Mouse (Mus musculus) myocyte (in vitro differentiated cells): ENCODE measurements around the gene Zfp296. TPM values are rescaled to one million over a fixed set of nuclear protein-coding genes. Genes with fewer than 3 reads are reported as not detected.
A peak's percentile ranks its signal among the peaks of the same experiment; 100 is the strongest.

Source experiments
- H3K27me3 ChIP-seq: one replicate; pipeline ENCODE4 v1.6.1; 2011; ENCODE audit not compliant: control insufficient read depth, insufficient read depth, insufficient read length
- H3K36me3 ChIP-seq: one replicate; pipeline ENCODE4 v1.6.1; 2011; ENCODE audit not compliant: control insufficient read depth, insufficient read depth
- H3K4me2 ChIP-seq: one replicate; pipeline ENCODE4 v1.6.1; 2011; ENCODE audit warnings: low read depth, control low read depth
- H3K4me3 ChIP-seq: one replicate; pipeline ENCODE4 v1.5.1; 2011; ENCODE audit warnings: mild to moderate bottlenecking, control low read depth, moderate library complexity
- H3K79me2 ChIP-seq: one replicate; pipeline ENCODE4 v1.6.1; 2011; ENCODE audit not compliant: control insufficient read depth, insufficient read depth
- H3ac ChIP-seq: one replicate; pipeline ENCODE4 v1.6.1; 2011; ENCODE audit not compliant: control insufficient read depth, insufficient read length
- CEBPB ChIP-seq: IDR thresholded peaks from 2 replicates; pipeline ENCODE4 v1.6.1; 2011; ENCODE audit warnings: mild to moderate bottlenecking, moderate library complexity; ENCODE audit not compliant: poor library complexity, insufficient read depth, severe bottlenecking
- E2F4 ChIP-seq: IDR thresholded peaks from one replicate; pipeline ENCODE4 v1.6.1; 2011; ENCODE audit warnings: mild to moderate bottlenecking, control low read depth, moderate library complexity; ENCODE audit not compliant: insufficient read depth
- MAX ChIP-seq: IDR thresholded peaks from one replicate; pipeline ENCODE4 v1.6.1; 2011; ENCODE audit warnings: low read depth, mild to moderate bottlenecking, control low read depth
- MYOD1 ChIP-seq, 3 experiments: IDR thresholded peaks; one replicate each; pipeline ENCODE4 v1.6.1; 2011; ENCODE audit warnings: control low read depth in 2 of 3, low read depth in 2 of 3, mild to moderate bottlenecking in 2 of 3, moderate library complexity in 1 of 3; ENCODE audit not compliant: insufficient read length in 2 of 3, control insufficient read depth in 1 of 3
- MYOG ChIP-seq, 3 experiments: IDR thresholded peaks; one replicate each; pipeline ENCODE4 v1.6.1; 2011; ENCODE audit warnings: control low read depth in 2 of 3, low read depth in 2 of 3, mild to moderate bottlenecking in 2 of 3; ENCODE audit not compliant: insufficient read length in 2 of 3, control insufficient read depth in 1 of 3, insufficient read depth in 1 of 3
- POLR2A ChIP-seq: IDR thresholded peaks from one replicate; pipeline ENCODE4 v1.6.1; 2011; ENCODE audit warnings: low read depth, mild to moderate bottlenecking, control low read depth, moderate library complexity; ENCODE audit not compliant: insufficient read length
- POLR2AphosphoS2 ChIP-seq: IDR thresholded peaks from one replicate; pipeline ENCODE4 v1.6.1; 2011; ENCODE audit warnings: low read depth, control low read depth; ENCODE audit not compliant: insufficient read length
- REST ChIP-seq: IDR thresholded peaks from one replicate; pipeline ENCODE4 v1.6.1; 2011; ENCODE audit warnings: mild to moderate bottlenecking, control low read depth, moderate library complexity; ENCODE audit not compliant: insufficient read depth, insufficient read length
- SRF ChIP-seq: IDR thresholded peaks from one replicate; pipeline ENCODE4 v1.6.1; 2011; ENCODE audit warnings: low read depth; ENCODE audit not compliant: control insufficient read depth, insufficient read length
- TCF12 ChIP-seq: IDR thresholded peaks from one replicate; pipeline ENCODE4 v1.6.1; 2011; ENCODE audit warnings: mild to moderate bottlenecking, control low read depth; ENCODE audit not compliant: poor library complexity, insufficient read depth, severe bottlenecking
- TCF3 ChIP-seq: IDR thresholded peaks from one replicate; pipeline ENCODE4 v1.6.1; 2011; ENCODE audit warnings: low read depth, control low read depth; ENCODE audit not compliant: insufficient read length
- USF1 ChIP-seq: IDR thresholded peaks from one replicate; pipeline ENCODE4 v1.6.1; 2011; ENCODE audit warnings: low read depth, mild to moderate bottlenecking, control low read depth, moderate library complexity
- polyA plus RNA-seq: library from polyadenylated mRNA; unstranded; fragments of >200 nt; fragmentation: generic; extraction: Trizol; gene quantifications from one replicate; pipeline ENCODE4 v1.2.1, GENCODE M21; 2012; ENCODE audit warnings: missing spikeins

Zfp296 gene
- polyA plus RNA-seq, 1 experiment: 1.5 TPM

DNA sequence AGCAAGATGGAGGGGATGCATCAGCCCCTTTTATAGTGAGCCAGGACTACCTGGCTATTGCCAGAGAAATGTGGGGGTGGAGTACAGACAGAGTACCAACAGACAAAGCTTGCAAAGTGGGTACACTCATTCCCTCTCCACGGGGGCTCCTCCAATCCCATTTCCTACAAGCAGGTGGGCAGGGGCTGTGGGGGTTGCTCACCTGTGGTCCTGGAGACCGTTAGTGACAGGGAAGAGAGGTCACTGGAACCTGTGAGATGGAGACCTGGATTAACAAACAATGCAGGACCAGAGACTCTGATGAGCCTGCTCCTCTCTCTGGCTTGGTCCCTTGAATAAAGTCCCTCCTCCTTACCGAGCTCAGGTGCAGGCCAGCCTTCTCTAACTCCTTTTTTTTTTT lies 50.6 kb downstream of the Zfp296 start:
- Histone ChIP-seq H3K4me3 (peak overlapping the region; percentile 42), H3ac (no peak overlapping the region), H3K4me2 (peak overlapping the region; percentile 73), H3K36me3 (no peaks in the 10 kb centered on the region), H3K27me3 (no peaks in the 10 kb centered on the region), H3K79me2 (no peaks in the 10 kb centered on the region)
- TF ChIP-seq USF1 (no peak), SRF (no peak), MYOD1 (IDR thresholded peaks at IDR 0.05; ENCODE audit: control insufficient read depth in 1 of 3, insufficient read length in 2 of 3, low read depth in 2 of 3) (no peak), TCF12 (no peak), MYOG (IDR thresholded peaks at IDR 0.05; ENCODE audit: control insufficient read depth in 1 of 3, insufficient read depth in 1 of 3, insufficient read length in 2 of 3, low read depth in 2 of 3) (no peak)

DNA sequence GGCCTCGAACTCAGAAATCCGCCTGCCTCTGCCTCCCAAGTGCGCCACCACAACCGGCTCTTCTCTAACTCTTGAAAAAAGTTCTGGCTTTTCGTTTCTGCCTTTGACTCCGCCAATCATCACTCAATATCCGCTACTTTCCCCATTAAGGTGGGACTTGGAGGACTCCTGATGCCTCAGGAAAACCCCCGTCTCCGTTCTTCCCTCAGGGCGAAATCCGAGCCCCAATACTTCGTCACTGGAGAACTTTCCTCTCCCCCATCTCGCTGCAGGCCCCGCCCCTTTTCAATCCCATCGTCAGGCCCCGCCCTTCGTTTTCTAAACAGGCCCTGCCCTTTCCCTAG lies 51.1 kb downstream of the Zfp296 start:
- Histone ChIP-seq H3K36me3 (no peaks in the 10 kb centered on the region), H3K4me3 (peak overlapping the region; percentile 42), H3K27me3 (no peaks in the 10 kb centered on the region), H3ac (no peak overlapping the region), H3K79me2 (no peaks in the 10 kb centered on the region), H3K4me2 (peak overlapping the region; percentile 73)
- TF ChIP-seq E2F4: no peak
- TF ChIP-seq CEBPB: no peak

DNA sequence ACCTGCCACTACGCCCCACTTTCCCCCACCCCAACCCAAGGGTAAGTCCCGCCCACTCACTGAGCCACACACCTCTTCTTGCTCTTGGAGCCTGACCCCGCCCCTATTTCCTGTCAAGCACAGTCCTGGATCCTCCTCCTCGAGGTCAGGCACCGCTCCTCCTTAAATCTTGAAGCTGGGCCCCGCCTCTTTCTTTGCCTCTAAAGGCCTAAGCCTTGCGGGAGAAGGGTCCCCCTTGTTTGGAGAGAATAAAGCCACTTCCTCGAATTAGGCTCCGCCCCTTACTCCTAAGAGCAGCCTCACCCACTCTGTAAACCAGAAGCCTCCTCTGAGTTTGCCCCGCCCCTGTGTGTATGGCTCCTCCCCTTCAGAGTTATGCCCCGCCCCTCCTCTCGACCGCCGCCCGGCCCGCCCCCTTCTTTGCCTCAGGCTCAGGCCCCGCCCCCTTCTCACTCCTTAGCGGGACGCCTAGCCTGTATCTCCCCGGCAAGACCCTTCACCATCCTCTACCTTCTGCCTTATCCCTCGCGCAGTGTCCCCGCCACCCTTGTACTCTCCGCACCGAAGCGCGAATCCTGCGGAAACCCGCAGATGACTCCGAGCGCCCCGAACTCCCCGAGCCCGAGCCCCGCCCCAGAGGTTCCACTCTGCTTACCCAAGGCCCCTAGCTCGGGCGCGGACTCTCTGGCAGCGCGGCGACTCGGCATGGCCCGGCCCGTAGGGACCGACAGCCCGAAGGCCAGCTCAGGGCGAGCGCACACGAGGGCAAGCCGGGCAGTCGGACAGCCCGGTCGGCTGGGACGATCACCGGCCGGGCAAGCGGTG lies 51.7 kb downstream of the Zfp296 start:
- peak overlapping the region; percentile 73 for H3K4me2 ChIP-seq
- no peaks in the 10 kb centered on the region for H3K79me2 ChIP-seq
- peak overlapping the region; percentile 70 for H3ac ChIP-seq
- H3K27me3 ChIP-seq: no peaks in the 10 kb centered on the region
- peak; percentile 53 for TF ChIP-seq POLR2A
- no peak for TF ChIP-seq REST
- TF ChIP-seq TCF12: no peak
- TF ChIP-seq POLR2AphosphoS2: peak; percentile 42
- TF ChIP-seq MYOG (IDR thresholded peaks at IDR 0.05; ENCODE audit: control insufficient read depth in 1 of 3, insufficient read depth in 1 of 3, insufficient read length in 2 of 3, low read depth in 2 of 3): no peak
- TF ChIP-seq E2F4: no peak
- H3K4me3 ChIP-seq: peak overlapping the region; percentile 42
- no peaks in the 10 kb centered on the region for H3K36me3 ChIP-seq

GRCm38 (mm10) chr7:19629361-19629734 lies 52.3 kb downstream of the Zfp296 start, which contains the start of gene Relb:
Gene Relb, minus strand, starts transcription at chr7:19629438.
- TF ChIP-seq POLR2AphosphoS2 (peak; percentile 70), MYOG (IDR thresholded peaks at IDR 0.05; ENCODE audit: control insufficient read depth in 1 of 3, insufficient read depth in 1 of 3, insufficient read length in 2 of 3, low read depth in 2 of 3) (no peak), MAX (no peak), TCF3 (no peak), POLR2A (peak; percentile 77), E2F4 (no peak), SRF (no peak), USF1 (peak; percentile 91), REST (no peak), TCF12 (no peak), MYOD1 (IDR thresholded peaks at IDR 0.05; ENCODE audit: control insufficient read depth in 1 of 3, insufficient read length in 2 of 3, low read depth in 2 of 3) (peak in 1 of 3 experiments; percentile 32), CEBPB (no peak)
- Histone ChIP-seq H3ac (peak within 1 kb of the TSS; percentile 70), H3K4me2 (peak within 1 kb of the TSS; percentile 76), H3K79me2 (no peaks in the 10 kb centered on the region), H3K27me3 (no peaks in the 10 kb centered on the region), H3K36me3 (no peaks in the 10 kb centered on the region), H3K4me3 (peak within 1 kb of the TSS; percentile 42)

Other genes starting within 250 kb of the Zfp296 start
- 83.1 TPM for gene Ercc1, start 232.5 kb upstream of the Zfp296 start, polyA plus RNA-seq
- gene Cd3eap, start 217.8 kb upstream of the Zfp296 start, polyA plus RNA-seq: 13.7 TPM
- gene Ppp1r13l, start 217.5 kb upstream of the Zfp296 start, polyA plus RNA-seq: 36.0 TPM
- gene Ercc2, start 195.3 kb upstream of the Zfp296 start, polyA plus RNA-seq: 11.5 TPM
- gene Klc3, start 173.2 kb upstream of the Zfp296 start, polyA plus RNA-seq: 3.5 TPM
- gene Ckm, start 172.5 kb upstream of the Zfp296 start, polyA plus RNA-seq: 1,561 TPM
- 18.2 TPM for gene Mark4, start 118.5 kb upstream of the Zfp296 start, polyA plus RNA-seq
- gene Exoc3l2, start 114.0 kb upstream of the Zfp296 start, polyA plus RNA-seq: not detected
- 7.8 TPM for gene Bloc1s3, start 68.9 kb upstream of the Zfp296 start, polyA plus RNA-seq
- gene Trappc6a, start 68.9 kb upstream of the Zfp296 start, polyA plus RNA-seq: 57.3 TPM
- 0.06 TPM for gene Nkpd1, start 59.4 kb upstream of the Zfp296 start, polyA plus RNA-seq
- gene Ppp1r37, start 14.2 kb upstream of the Zfp296 start, polyA plus RNA-seq: 48.4 TPM
- 89.8 TPM for gene Gemin7, start 308 bp downstream of the Zfp296 start, polyA plus RNA-seq
- 14.8 TPM for gene Clasrp, start 27.2 kb downstream of the Zfp296 start, polyA plus RNA-seq
- gene Relb, start 52.2 kb downstream of the Zfp296 start, polyA plus RNA-seq: 25.7 TPM
- 126 TPM for gene Clptm1, start 87.7 kb downstream of the Zfp296 start, polyA plus RNA-seq
- gene Apoc2, start 100.7 kb downstream of the Zfp296 start, polyA plus RNA-seq: not detected
- not detected for gene Gm44805, start 104.1 kb downstream of the Zfp296 start, polyA plus RNA-seq
- not detected for gene Apoc4, start 104.2 kb downstream of the Zfp296 start, polyA plus RNA-seq
- not detected for gene Apoc1, start 115.4 kb downstream of the Zfp296 start, polyA plus RNA-seq
- gene Apoe, start 121.9 kb downstream of the Zfp296 start, polyA plus RNA-seq: 2.3 TPM
- gene Tomm40, start 138.2 kb downstream of the Zfp296 start, polyA plus RNA-seq: 112 TPM
- 27.1 TPM for gene Nectin2, start 173.2 kb downstream of the Zfp296 start, polyA plus RNA-seq
- gene Bcam, start 193.7 kb downstream of the Zfp296 start, polyA plus RNA-seq: 29.3 TPM
- gene Cblc, start 219.5 kb downstream of the Zfp296 start, polyA plus RNA-seq: 0.90 TPM
- gene Bcl3, start 245.5 kb downstream of the Zfp296 start, polyA plus RNA-seq: 19.2 TPM